In the genomic region with DNA sequence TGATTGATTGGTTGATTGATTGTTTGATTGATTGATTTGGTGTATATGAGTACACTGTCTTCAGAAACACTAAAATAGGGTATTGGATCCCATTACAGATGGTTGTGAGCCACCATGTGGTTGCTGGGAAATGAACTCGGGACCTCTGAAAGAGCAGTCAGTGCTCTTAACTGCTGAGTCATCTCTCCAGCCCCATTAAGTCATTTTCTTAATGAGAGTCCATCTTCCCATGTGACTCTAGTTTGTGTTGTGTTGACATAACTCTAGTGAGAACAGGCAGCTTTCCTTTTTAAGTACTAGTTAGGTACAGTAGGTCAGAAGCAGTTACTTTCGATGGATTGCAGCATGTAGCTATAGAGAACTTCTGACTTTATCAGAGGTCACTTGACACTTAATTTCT, we compare ENCODE assay signal across 21 mouse cellular contexts. TPM values are rescaled to one million over a fixed set of nuclear protein-coding genes. Genes with fewer than 3 reads are reported as not detected.
DNase-seq lines count a peak whose midpoint lies in the region; ATAC-seq and TF ChIP-seq lines count a peak whose summit lies in the region.
"Had no signal": no experiment of that assay in that cellular context is flagged by ENCODE, and none has a peak within 500 bp of the region (broad histone marks: within the 10 kb centered on the region; RNA-seq: fewer than 3 reads in every experiment).

No protein-coding gene starts in this region.

- no peak for TF ChIP-seq POLR2A in kidney, adult 2 months (IDR thresholded peaks at IDR 0.05; ENCODE audit: low read depth, low read length)

- no peak overlapping the region for H3K27ac ChIP-seq in kidney, adult 2 months (ENCODE audit: insufficient read depth, low read depth, low read length)
- H3K27ac ChIP-seq in lung, postnatal 0 days (ENCODE audit: low read length) = no peak overlapping the region
- no peak overlapping the region for H3K27ac ChIP-seq in midbrain, embryonic 10.5 days (replicated peaks)
- H3K27ac ChIP-seq: embryonic facial prominence, embryonic 13.5 days; forebrain, embryonic 12.5 days; hindbrain, embryonic 10.5 days; hindbrain, embryonic 14.5 days; intestine, embryonic 15.5 days had no signal

- H3K4me2 ChIP-seq in lung, postnatal 0 days (replicated peaks; ENCODE audit: low read depth, low read length) = no peak overlapping the region
- H3K4me2 ChIP-seq: embryonic facial prominence, embryonic 13.5 days; forebrain, embryonic 12.5 days; heart, embryonic 12.5 days; hindbrain, embryonic 14.5 days; intestine, embryonic 15.5 days had no signal

- H3K27me3 ChIP-seq in kidney, adult 2 months (replicated peaks; ENCODE audit: control insufficient read depth, insufficient read depth, low read length) = no peaks in the 10 kb centered on the region
- H3K27me3 ChIP-seq in lung, postnatal 0 days (replicated peaks; ENCODE audit: insufficient read depth, low read length) = no peaks in the 10 kb centered on the region
- no peaks in the 10 kb centered on the region for H3K27me3 ChIP-seq in midbrain, embryonic 10.5 days (ENCODE audit: low read depth, poor library complexity, severe bottlenecking)
- H3K27me3 ChIP-seq: embryonic facial prominence, embryonic 13.5 days; forebrain, embryonic 12.5 days; heart, embryonic 12.5 days; intestine, embryonic 15.5 days had no signal

- H3K9ac ChIP-seq in lung, postnatal 0 days (replicated peaks; ENCODE audit: low read depth) = no peak overlapping the region
- H3K9ac ChIP-seq: embryonic facial prominence, embryonic 13.5 days; forebrain, embryonic 12.5 days; heart, embryonic 12.5 days; hindbrain, embryonic 14.5 days; intestine, embryonic 15.5 days had no signal

- no peak for ATAC-seq in lung, postnatal 0 days
- ATAC-seq: activated CD4-positive, CD25-positive, alpha-beta regulatory T cell, adult 4 months; forebrain, embryonic 16.5 days; intestine, embryonic 15.5 days had no signal

- H3K36me3 ChIP-seq in kidney, adult 2 months (ENCODE audit: control insufficient read depth, insufficient read depth, low read length) = peaks cover 5% of the 10 kb centered on the region
- H3K36me3 ChIP-seq in lung, postnatal 0 days (ENCODE audit: insufficient read depth, low read length) = no peaks in the 10 kb centered on the region; the same call in 1 of the 2 replicates
- H3K36me3 ChIP-seq in midbrain, embryonic 10.5 days = peaks cover 71% of the 10 kb centered on the region

- no peak overlapping the region for H3K4me3 ChIP-seq in kidney, adult 2 months (ENCODE audit: insufficient read depth, low read depth, low read length)
- no peak overlapping the region for H3K4me3 ChIP-seq in lung, postnatal 0 days (ENCODE audit: low read depth, low read length)
- no peak overlapping the region for H3K4me3 ChIP-seq in midbrain, embryonic 10.5 days
- H3K4me3 ChIP-seq: embryonic facial prominence, embryonic 13.5 days; forebrain, embryonic 12.5 days; heart, embryonic 12.5 days; hindbrain, embryonic 10.5 days; intestine, embryonic 15.5 days had no signal

- 39% methylated on average over 2 of the region's 2 CpGs for WGBS in kidney, adult 2 months
- 39% methylated on average over 2 of the region's 2 CpGs for WGBS in lung, postnatal 0 days
- WGBS in midbrain, embryonic 10.5 days = 95% methylated on average over 2 of the region's 2 CpGs

- H3K9me3 ChIP-seq in lung, postnatal 0 days (ENCODE audit: low read length) = no peaks in the 10 kb centered on the region
- no peaks in the 10 kb centered on the region for H3K9me3 ChIP-seq in midbrain, embryonic 10.5 days (replicated peaks)
- H3K9me3 ChIP-seq: embryonic facial prominence, embryonic 13.5 days; forebrain, embryonic 12.5 days; heart, embryonic 12.5 days; hindbrain, embryonic 10.5 days; intestine, embryonic 15.5 days had no signal

- TF ChIP-seq EP300 in lung, postnatal 0 days (IDR thresholded peaks at IDR 0.05) = no peak

- TF ChIP-seq CTCF in kidney, adult 2 months (conservative IDR thresholded peaks at IDR 0.05; ENCODE audit: insufficient read depth, insufficient read length, low read depth, low read length) = no peak
- no peak for TF ChIP-seq CTCF in lung, postnatal 0 days (IDR thresholded peaks at IDR 0.05)

- H3K4me1 ChIP-seq in kidney, adult 2 months (ENCODE audit: control insufficient read depth, insufficient read depth, low read length) = no peaks in the 10 kb centered on the region
- H3K4me1 ChIP-seq in lung, postnatal 0 days (ENCODE audit: insufficient read depth, low read depth, low read length) = no peaks in the 10 kb centered on the region
- H3K4me1 ChIP-seq in midbrain, embryonic 10.5 days = no peaks in the 10 kb centered on the region
- H3K4me1 ChIP-seq: embryonic facial prominence, embryonic 13.5 days; forebrain, embryonic 12.5 days; heart, embryonic 12.5 days; hindbrain, embryonic 10.5 days; intestine, embryonic 15.5 days had no signal

- peak; percentile 14 for DNase-seq in kidney, adult 2 months
- DNase-seq in kidney, adult 11 months = no peak
- DNase-seq in lung, postnatal 0 days (ENCODE audit: low spot score) = peak; percentile 8
- DNase-seq in lung, postnatal 25 days (ENCODE audit: low spot score) = no peak
- DNase-seq in MN1 (ENCODE audit: low spot score) (peak; percentile 33), adipocyte (ENCODE audit: low spot score) (peak; percentile 6)
- DNase-seq in midbrain, embryonic 10.5 days (ENCODE audit: low spot score) = no peak
- no peak for DNase-seq in layer of hippocampus, adult 9-10 months (ENCODE audit: low spot score)
- DNase-seq: adrenal gland, adult 2 months; adrenal gland, postnatal 25 days; cerebellum, adult 18-20 months; cerebellum, adult 9-11 months; gastrocnemius, postnatal 14 days had no signal

RNA-seq across cellular contexts. Expression of a gene that starts 52.3 kb away (rescaled TPM):
- polyA plus RNA-seq in kidney, adult 2 months (2012; rRNA removed) = 19.1 and 21.0 TPM in 2 replicates
- polyA plus RNA-seq in lung, postnatal 0 days (2015; fragmentation: Nextera tagmentation; extraction: Ambion mirVana) = 70.9 and 72.7 TPM in 2 replicates
- 63.4 and 64.7 TPM in 2 replicates for polyA plus RNA-seq in midbrain, embryonic 10.5 days (2016; fragmentation: Nextera tagmentation; extraction: Ambion mirVana)

Comparison
In these comparisons a context has a peak if more than half of its experiments do, and no peak if none do; other contexts are left out.
1. DNase-seq: peak in kidney, adult 2 months (single experiment), lung, postnatal 0 days (single experiment), MN1 (single experiment) and adipocyte (single experiment); none in kidney, adult 11 months (single experiment), lung, postnatal 25 days (single experiment), midbrain, embryonic 10.5 days (single experiment) and layer of hippocampus, adult 9-10 months (single experiment).